Mouse (Mus musculus) bone marrow macrophage, adult 2 months (primary cell): ENCODE measurements at regions not wholly inside any gene's neighbourhood (a gene's known extent, or its start where the extent isn't known, plus 50 kb on each side); places are given as distances from the start of the nearest gene placed in this dataset.

ENCODE experiments used
- H3K27ac ChIP-seq: 2 replicates; pipeline ENCODE4 v1.5.1; 2012; ENCODE audit warnings: low read depth, low read length; ENCODE audit not compliant: insufficient read depth
- H3K4me1 ChIP-seq: 2 replicates; pipeline ENCODE4 v1.6.1; 2012; ENCODE audit warnings: low read length; ENCODE audit not compliant: control insufficient read depth, insufficient read depth
- H3K4me3 ChIP-seq: 2 replicates; pipeline ENCODE4 v1.5.1; 2012; ENCODE audit warnings: mild to moderate bottlenecking, low read length, moderate library complexity; ENCODE audit not compliant: insufficient read depth
- CTCF ChIP-seq: IDR thresholded peaks from 2 replicates; pipeline ENCODE4 v1.5.1; 2012; ENCODE audit warnings: low read depth, mild to moderate bottlenecking, low read length, moderate library complexity
- POLR2A ChIP-seq: IDR thresholded peaks from 2 replicates; pipeline ENCODE4 v1.6.1; 2012; ENCODE audit warnings: mild to moderate bottlenecking, low read depth, low read length, borderline replicate concordance

DNA sequence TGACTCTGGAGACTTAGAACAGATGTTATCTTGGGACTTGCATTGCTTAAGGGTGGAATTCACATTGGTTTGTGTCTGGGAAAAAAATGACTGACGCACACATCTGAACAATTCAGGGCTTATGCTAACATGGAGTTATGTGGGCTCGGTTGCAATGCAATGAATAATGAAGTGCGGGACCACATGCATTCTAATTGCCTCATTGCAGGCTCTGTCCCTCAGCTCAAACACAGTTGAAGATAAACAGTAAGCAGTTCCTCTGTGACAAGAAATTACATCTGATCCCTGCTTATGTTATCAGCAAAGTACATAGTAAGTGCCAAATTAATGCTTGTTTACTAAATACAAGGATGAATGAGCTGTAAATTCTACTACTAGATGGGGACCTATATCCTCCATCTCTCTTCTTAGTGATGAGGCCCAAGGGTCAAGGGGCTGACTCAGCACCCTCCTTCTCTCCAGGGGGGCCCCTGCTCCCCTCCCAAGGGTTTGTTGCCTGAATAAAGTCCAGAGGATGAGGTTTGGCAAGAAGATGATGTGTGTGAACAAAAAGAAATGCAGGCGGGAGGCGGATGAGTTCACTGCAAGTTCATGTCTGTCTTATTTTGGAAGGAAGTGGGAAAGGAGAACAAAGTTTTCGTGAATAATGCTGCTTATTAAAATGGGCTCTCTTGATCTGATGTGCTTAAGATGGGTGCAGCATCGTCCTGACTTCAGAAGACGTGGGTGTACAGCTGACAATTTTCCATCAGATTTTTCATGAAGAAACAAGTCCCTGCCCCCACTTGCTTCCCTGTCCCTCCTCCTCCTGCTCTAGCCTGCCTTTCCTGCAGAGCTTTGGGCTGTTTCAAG is 533.1 kb downstream of the Shisa9 start:
- Histone ChIP-seq H3K4me1 (no peaks in the 10 kb centered on the region), H3K27ac (no peak overlapping the region), H3K4me3 (no peak overlapping the region)
- TF ChIP-seq POLR2A (no peak), CTCF (no peak)

DNA sequence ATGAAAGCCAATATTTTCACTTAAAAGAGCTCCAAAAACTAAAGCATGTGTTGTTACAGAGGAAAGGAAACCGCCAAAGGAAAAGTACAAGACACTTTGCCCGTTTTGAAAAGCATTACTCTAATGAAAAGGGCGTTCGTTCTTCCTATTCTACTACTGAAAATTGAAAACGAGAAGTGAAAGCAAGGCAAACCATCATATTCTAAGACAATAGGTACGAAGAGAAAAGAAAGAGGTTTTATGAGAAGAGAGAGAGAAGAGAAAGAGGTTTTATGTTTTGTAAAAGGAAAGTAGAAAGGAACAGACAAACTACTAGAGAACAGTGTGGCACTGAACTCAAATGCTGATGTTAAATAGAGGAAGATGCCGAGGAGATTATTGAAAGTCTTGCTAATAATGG is 534.4 kb downstream of the Shisa9 start:
- no peak overlapping the region for H3K4me3 ChIP-seq
- H3K4me1 ChIP-seq, result no peaks in the 10 kb centered on the region
- no peak overlapping the region for H3K27ac ChIP-seq
- no peak for TF ChIP-seq CTCF
- no peak for TF ChIP-seq POLR2A

DNA sequence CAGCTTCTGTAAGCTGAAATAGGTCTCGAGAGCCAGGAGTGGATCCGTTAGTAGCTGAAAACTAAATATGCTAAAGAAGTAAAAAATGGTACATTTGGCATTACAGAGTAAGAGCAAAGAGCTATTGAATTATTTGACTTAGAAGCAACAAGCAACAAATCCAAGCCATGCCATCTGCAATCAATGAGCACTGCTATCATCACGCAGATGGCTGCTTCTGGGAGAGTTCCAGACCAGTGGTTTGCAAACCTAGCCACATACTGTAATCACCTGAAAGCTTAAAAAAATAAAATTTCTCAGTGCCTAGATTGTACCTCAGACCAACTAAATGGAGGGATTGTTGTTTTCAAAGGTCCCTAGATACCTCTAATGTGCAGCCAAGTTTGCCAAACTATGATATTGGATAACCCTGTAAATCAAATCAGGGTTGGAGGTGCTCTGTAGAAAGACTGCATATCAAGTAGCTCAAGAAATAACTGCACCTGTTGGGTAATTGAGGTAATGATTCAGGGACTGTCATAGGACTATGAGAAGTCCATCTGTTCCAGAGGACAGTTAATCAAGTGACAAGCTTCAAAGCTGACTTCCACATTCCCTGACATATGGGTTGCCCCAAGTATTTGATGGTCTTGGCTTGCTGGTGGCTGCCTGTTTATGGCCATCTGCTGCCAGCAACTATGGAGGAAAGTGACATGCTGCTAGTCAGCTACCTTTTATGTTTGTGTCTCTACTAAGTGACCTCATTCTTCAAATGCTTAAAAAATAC is 538.0 kb downstream of the Shisa9 start:
- TF ChIP-seq POLR2A (no peak), CTCF (no peak)
- H3K4me3 ChIP-seq, result no peak overlapping the region
- no peaks in the 10 kb centered on the region for H3K4me1 ChIP-seq
- H3K27ac ChIP-seq, result no peak overlapping the region

DNA sequence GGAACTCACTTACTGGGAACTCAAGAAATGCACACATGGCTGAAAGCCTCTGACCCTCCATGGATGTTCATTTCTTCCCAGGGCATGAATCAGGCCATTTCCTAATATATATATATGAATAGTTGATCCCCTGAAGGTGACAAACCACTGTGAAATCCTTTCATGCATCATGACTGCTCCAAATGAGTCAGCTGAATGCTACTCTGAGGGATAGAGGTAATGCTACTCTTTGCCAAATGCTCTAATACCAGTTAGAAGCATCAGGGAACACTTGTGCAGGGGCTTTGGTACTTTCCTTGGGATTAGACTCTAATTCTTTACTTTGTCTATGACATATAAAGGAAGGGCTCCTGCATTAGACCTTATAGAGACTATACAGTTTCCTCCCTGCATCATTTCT is 561.0 kb upstream of the Ercc4 start:
- TF ChIP-seq POLR2A (no peak), CTCF (no peak)
- H3K27ac ChIP-seq, result no peak overlapping the region
- no peaks in the 10 kb centered on the region for H3K4me1 ChIP-seq
- no peak overlapping the region for H3K4me3 ChIP-seq

DNA sequence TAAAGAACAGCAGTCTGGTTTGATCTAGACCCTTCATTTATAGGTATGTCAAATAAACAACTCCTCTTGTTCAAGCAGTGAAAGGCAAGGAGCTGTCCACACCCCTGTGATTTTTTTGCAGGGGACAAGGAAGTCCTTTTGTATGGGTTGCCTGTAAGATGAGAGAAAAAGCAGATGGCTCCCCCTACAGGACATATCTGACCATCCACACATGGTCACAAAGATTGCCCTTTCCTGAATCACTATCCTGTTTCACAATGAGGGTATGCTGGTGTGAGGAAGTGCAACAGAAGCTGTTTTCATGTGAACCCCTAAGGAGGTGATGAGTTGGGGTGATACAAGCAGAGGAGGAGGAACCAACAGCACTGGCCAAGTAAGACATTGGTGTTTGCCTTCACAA is 520.6 kb upstream of the Ercc4 start:
- Histone ChIP-seq H3K27ac (no peak overlapping the region), H3K4me1 (no peaks in the 10 kb centered on the region), H3K4me3 (no peak overlapping the region)
- no peak for TF ChIP-seq POLR2A
- no peak for TF ChIP-seq CTCF

DNA sequence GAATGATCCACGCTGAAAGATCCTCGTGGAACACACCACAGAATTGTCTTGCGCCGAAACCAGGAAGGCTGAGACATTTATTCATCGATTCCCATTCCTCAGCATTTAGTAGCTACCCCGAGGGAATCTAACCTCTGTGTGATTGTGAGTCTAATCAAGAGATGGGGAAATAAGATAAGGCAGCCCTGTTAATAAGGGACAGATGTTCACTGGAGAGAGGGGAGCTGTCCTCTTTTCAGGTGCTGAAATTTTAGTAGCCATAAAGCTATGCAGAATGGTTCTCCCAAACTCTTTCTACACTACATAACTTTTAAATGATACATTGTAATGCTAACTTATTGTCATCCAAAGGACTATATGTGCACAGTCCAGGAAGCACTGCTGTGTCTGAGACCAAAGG is 501.2 kb upstream of the Ercc4 start:
- H3K4me3 ChIP-seq, result no peak overlapping the region
- no peak overlapping the region for H3K27ac ChIP-seq
- no peak for TF ChIP-seq CTCF
- TF ChIP-seq POLR2A, result no peak
- H3K4me1 ChIP-seq, result no peaks in the 10 kb centered on the region

DNA sequence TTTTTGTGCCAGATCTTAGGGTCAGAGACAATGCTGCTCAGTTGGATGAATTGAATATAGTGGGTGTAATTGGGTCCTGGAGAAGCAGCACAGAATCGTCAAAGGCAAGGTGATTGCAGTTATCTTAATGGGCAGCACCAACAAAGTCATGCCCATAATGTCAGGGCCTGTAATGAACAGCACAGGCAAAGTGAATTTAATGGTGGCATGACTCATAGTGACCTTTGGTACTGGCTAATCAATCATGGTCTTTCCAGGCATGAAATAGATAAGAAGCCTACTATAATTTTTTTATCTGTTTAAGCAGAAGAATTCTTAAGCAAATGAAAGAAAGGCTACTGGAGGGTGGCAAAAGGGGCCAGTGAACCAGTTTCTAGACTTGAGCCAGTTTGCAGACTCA is 498.4 kb upstream of the Ercc4 start:
- Histone ChIP-seq H3K27ac (no peak overlapping the region), H3K4me3 (no peak overlapping the region), H3K4me1 (no peaks in the 10 kb centered on the region)
- no peak for TF ChIP-seq CTCF
- TF ChIP-seq POLR2A, result no peak

DNA sequence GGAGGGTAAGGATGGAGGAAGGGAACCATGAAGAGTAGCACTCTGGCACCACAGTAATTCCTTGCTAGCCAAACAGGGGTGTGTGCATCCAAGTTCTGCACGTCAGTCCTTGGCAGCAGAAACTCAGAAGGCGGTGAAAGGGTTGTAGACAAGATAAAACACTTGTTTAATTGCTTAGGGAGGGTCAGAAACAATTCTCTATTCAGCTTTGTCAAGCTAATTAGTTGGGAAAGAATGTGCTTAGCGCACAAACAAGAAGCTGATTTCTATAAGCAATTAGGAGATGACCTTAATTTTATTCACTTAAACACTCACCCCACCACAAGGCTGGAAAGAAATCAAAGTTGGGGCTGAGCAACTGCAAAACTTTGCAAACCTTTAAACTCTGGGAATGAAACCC is 491.7 kb upstream of the Ercc4 start:
- H3K4me1 ChIP-seq, result no peaks in the 10 kb centered on the region
- H3K27ac ChIP-seq, result no peak overlapping the region
- H3K4me3 ChIP-seq, result no peak overlapping the region
- TF ChIP-seq CTCF (no peak), POLR2A (no peak)

DNA sequence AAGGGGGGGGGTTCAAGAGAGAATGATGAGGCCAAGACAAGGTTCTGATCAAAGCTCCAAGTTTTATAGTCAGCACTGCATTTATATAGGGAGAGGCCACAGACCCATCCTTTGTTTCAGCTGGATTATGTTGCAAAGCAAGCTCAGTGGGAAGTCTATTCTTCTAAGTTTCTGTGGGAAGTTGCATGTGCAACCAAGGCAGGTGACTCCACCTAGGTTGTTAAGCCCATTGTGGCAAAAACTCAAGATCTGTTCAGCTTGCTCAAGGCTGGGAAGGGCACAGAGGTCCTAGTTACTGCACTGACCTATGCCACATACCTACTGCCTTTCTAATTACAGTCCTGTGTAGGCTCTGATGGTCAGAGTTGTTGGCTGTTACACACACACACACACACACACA is 477.0 kb upstream of the Ercc4 start:
- no peaks in the 10 kb centered on the region for H3K4me1 ChIP-seq
- TF ChIP-seq POLR2A (no peak), CTCF (no peak)
- H3K4me3 ChIP-seq, result no peak overlapping the region
- no peak overlapping the region for H3K27ac ChIP-seq

DNA sequence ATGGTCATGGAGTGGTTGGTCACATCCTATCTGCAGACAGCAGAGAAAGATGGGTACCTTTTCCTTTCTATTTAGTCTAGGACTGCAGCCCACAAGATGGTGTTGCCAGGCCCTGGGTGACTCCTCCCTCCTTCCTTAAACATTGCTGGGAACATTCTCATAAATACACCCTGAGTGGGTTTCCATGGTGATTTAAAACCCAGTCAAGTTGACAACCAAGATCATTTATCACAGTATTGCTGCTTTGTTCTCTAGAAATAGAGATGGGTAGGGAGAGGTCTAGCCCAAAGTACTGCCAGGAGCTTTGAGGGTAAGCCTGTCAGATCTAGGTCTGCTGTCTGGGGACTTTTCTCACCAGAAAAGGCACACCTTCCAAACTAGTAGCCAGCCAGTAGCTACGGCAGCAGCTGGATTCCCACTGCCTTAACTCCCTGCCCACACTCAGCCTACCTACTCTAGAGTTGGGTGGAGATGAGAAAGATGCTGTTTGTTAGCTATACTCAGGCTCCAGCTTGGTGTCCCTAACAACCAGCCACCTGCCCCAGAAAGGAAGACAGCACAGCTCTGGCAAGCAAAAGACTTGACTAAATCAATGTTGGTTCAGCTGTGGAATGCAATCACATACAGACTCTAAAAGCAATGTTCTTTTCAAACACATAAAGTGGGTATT is 470.4 kb upstream of the Ercc4 start:
- Histone ChIP-seq H3K4me1 (no peaks in the 10 kb centered on the region), H3K4me3 (no peak overlapping the region), H3K27ac (no peak overlapping the region)
- TF ChIP-seq CTCF (no peak), POLR2A (no peak)
